Mouse (Mus musculus) hindbrain, embryonic 16.5 days (tissue): ENCODE results near the gene Dnah6. TPM values are rescaled to one million over a fixed set of nuclear protein-coding genes. Genes with fewer than 3 reads are reported as not detected.

Experiments used
- ATAC-seq: fragments of 200-750 bp; cut with Nextera tagmentation; 2 replicates; pipeline ENCODE4 v1.8.0; 2017; ENCODE audit warnings: moderate TSS enrichment, moderate library complexity
- H3K27ac ChIP-seq: fragments of 300-500 bp; sonication (generic); 2 replicates; pipeline ENCODE4 v1.5.1; 2014; ENCODE audit warnings: low read depth, mild to moderate bottlenecking, control low read depth, low read length, moderate library complexity
- H3K27me3 ChIP-seq: fragments of 300-500 bp; sonication (generic); replicated peaks from 2 replicates; pipeline ENCODE4 v1.6.1; 2014; ENCODE audit warnings: low read length; ENCODE audit not compliant: control insufficient read depth, insufficient read depth
- H3K36me3 ChIP-seq: fragments of 300-500 bp; sonication (generic); 2 replicates; pipeline ENCODE4 v1.6.1; 2014; ENCODE audit warnings: mild to moderate bottlenecking, low read length, moderate library complexity, mixed read lengths; ENCODE audit not compliant: control insufficient read depth, insufficient read depth
- H3K4me1 ChIP-seq: fragments of 300-500 bp; sonication (generic); 2 replicates; pipeline ENCODE4 v1.6.1; 2014; ENCODE audit warnings: low read depth, low read length; ENCODE audit not compliant: control insufficient read depth, insufficient read depth
- H3K4me2 ChIP-seq: fragments of 300-500 bp; sonication (generic); 2 replicates; pipeline ENCODE4 v1.6.1; 2014; ENCODE audit warnings: mild to moderate bottlenecking, low read length, control low read depth, moderate library complexity
- H3K4me3 ChIP-seq: fragments of 300-500 bp; sonication (generic); 2 replicates; pipeline ENCODE4 v1.5.1; 2014; ENCODE audit warnings: mild to moderate bottlenecking, low read length, control low read depth, moderate library complexity
- H3K9ac ChIP-seq: fragments of 300-500 bp; sonication (generic); 2 replicates; pipeline ENCODE4 v1.6.1; 2014; ENCODE audit warnings: low read depth, mild to moderate bottlenecking, control low read depth, low read length, moderate library complexity
- H3K9me3 ChIP-seq: fragments of 300-500 bp; sonication (generic); 2 replicates; pipeline ENCODE4 v1.6.1; 2014; ENCODE audit warnings: mild to moderate bottlenecking, low read length, moderate library complexity; ENCODE audit not compliant: control insufficient read depth
- WGBS: fragments of 180-500 bp; shearing (Covaris S2); extraction: QIAGEN DNeasy Blood & Tissue Kit; methylation state at CpG from one replicate; pipeline ENCODE4 v1.1.7; 2014; 5-methylcytosine and 5-hydroxymethylcytosine counted together
- polyA plus RNA-seq: library from polyadenylated mRNA; unstranded; fragments of >200 nt; fragmentation: Nextera tagmentation; extraction: Ambion mirVana; gene quantifications from 2 replicates; pipeline ENCODE4 v1.2.1, GENCODE M21; 2015

Gene Dnah6
- polyA plus RNA-seq, 1 experiment from 2014 or later, result 0.43 TPM

- Histone ChIP-seq H3K9me3 (no peaks in the 10 kb centered on the region), H3K4me2 (no peak overlapping the region), H3K27ac (no peak overlapping the region), H3K4me1 (no peaks in the 10 kb centered on the region), H3K27me3 (no peaks in the 10 kb centered on the region), H3K4me3 (no peak overlapping the region), H3K9ac (no peak overlapping the region), H3K36me3 (no peaks in the 10 kb centered on the region)
- no peak for ATAC-seq
- 59% methylated on average over 4 of the region's 4 CpGs for WGBS
Observed at GRCm38 (mm10) chr6:72982506-72982905, 238.9 kb downstream of the Dnah6 start.

DNA sequence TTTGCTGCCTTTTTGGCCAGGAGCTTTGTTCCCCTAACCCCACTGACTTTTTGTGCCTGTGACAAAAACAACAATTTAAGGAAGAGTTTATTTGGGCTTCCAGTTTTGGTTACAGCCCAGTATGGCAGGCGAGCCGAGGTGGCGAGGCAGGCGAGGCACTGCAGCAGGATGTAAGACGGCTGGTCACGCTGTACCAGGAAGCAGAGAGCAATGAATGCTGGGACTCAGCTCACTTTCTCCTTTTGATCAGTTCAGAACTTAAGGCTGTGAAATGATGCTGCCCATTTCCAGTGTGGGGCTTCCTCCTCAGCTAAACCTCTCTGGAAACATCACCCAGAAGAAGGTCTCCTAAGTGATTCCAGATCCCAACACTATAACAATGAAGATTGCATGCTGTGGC lies 239.6 kb downstream of the Dnah6 start:
- H3K4me1 ChIP-seq, result no peaks in the 10 kb centered on the region
- no peak overlapping the region for H3K9ac ChIP-seq
- no peak for ATAC-seq
- H3K4me3 ChIP-seq, result no peak overlapping the region
- WGBS, result 72% methylated on average over 6 of the region's 6 CpGs
- no peaks in the 10 kb centered on the region for H3K9me3 ChIP-seq
- no peaks in the 10 kb centered on the region for H3K27me3 ChIP-seq
- no peaks in the 10 kb centered on the region for H3K36me3 ChIP-seq
- no peak overlapping the region for H3K4me2 ChIP-seq
- no peak overlapping the region for H3K27ac ChIP-seq

- Histone ChIP-seq H3K4me3 (no peak overlapping the region), H3K4me2 (no peak overlapping the region), H3K9ac (no peak overlapping the region), H3K9me3 (no peaks in the 10 kb centered on the region), H3K27me3 (no peaks in the 10 kb centered on the region), H3K4me1 (no peaks in the 10 kb centered on the region), H3K36me3 (no peaks in the 10 kb centered on the region), H3K27ac (no peak overlapping the region)
- ATAC-seq, result no peak
- 48% methylated on average over 9 of the region's 9 CpGs for WGBS
Observed at GRCm38 (mm10) chr6:72981124-72981651, 240.3 kb downstream of the Dnah6 start.

- Histone ChIP-seq H3K27me3 (no peaks in the 10 kb centered on the region), H3K9me3 (no peaks in the 10 kb centered on the region), H3K4me1 (no peaks in the 10 kb centered on the region), H3K9ac (no peak overlapping the region), H3K27ac (no peak overlapping the region), H3K4me2 (no peak overlapping the region), H3K4me3 (no peak overlapping the region), H3K36me3 (no peaks in the 10 kb centered on the region)
- no peak for ATAC-seq
- WGBS, result 91% methylated on average over 2 of the region's 2 CpGs
Observed at GRCm38 (mm10) chr6:72976866-72977265, 244.6 kb downstream of the Dnah6 start.

- Histone ChIP-seq H3K9ac (no peak overlapping the region), H3K27ac (no peak overlapping the region), H3K9me3 (peaks cover 3% of the 10 kb centered on the region; the same call in 1 of the 2 replicates), H3K36me3 (no peaks in the 10 kb centered on the region), H3K27me3 (no peaks in the 10 kb centered on the region), H3K4me3 (no peak overlapping the region), H3K4me1 (no peaks in the 10 kb centered on the region), H3K4me2 (no peak overlapping the region)
- WGBS, result 66% methylated on average over 3 of the region's 3 CpGs
- ATAC-seq, result no peak
Observed at GRCm38 (mm10) chr6:72971074-72971473, 250.4 kb downstream of the Dnah6 start.

- Histone ChIP-seq H3K9me3 (peaks cover 3% of the 10 kb centered on the region; the same call in 1 of the 2 replicates), H3K27ac (no peak overlapping the region), H3K36me3 (no peaks in the 10 kb centered on the region), H3K4me2 (no peak overlapping the region), H3K4me3 (no peak overlapping the region), H3K27me3 (no peaks in the 10 kb centered on the region), H3K9ac (no peak overlapping the region), H3K4me1 (no peaks in the 10 kb centered on the region)
- ATAC-seq, result no peak
- 65% methylated on average over 3 of the region's 3 CpGs for WGBS
Observed at GRCm38 (mm10) chr6:72969787-72970186, 251.7 kb downstream of the Dnah6 start.

Other genes starting within 250 kb of the Dnah6 start
- 137 and 151 TPM in 2 replicates for gene Suclg1, start 26.7 kb upstream of the Dnah6 start, polyA plus RNA-seq
- gene 4931417E11Rik, start 248.0 kb upstream of the Dnah6 start, polyA plus RNA-seq, result not detected in 2 replicates